Mouse (Mus musculus): ENCODE measurements around the gene Nlgn1.

The Nlgn1 gene

GRCm38 (mm10) chr3:26011310-26012078, 320.8 kb downstream of the Nlgn1 start:
- Histone ChIP-seq H3K36me3 (ENCODE audit: insufficient read depth, low read length) (no peaks in the 10 kb centered on the region), H3K4me3 (replicated peaks; ENCODE audit: low read length) (no peak overlapping the region), H3K27me3 (ENCODE audit: insufficient read depth, low read length) (no peaks in the 10 kb centered on the region), H3K4me1 (replicated peaks; ENCODE audit: low read depth, low read length) (no peaks in the 10 kb centered on the region), H3K9me3 (ENCODE audit: low read length) (no peaks in the 10 kb centered on the region)
- no peak for TF ChIP-seq NANOG (IDR thresholded peaks at IDR 0.05; ENCODE audit: borderline replicate concordance, low read length)
- no peak for TF ChIP-seq CTCF (conservative IDR thresholded peaks at IDR 0.05; ENCODE audit: low read length)

GRCm38 (mm10) chr3:26002863-26003608, 329.2 kb downstream of the Nlgn1 start:
- Histone ChIP-seq H3K27me3 (ENCODE audit: insufficient read depth, low read length) (no peaks in the 10 kb centered on the region), H3K36me3 (ENCODE audit: insufficient read depth, low read length) (no peaks in the 10 kb centered on the region), H3K9me3 (ENCODE audit: low read length) (no peaks in the 10 kb centered on the region), H3K4me1 (replicated peaks; ENCODE audit: low read depth, low read length) (no peaks in the 10 kb centered on the region), H3K4me3 (replicated peaks; ENCODE audit: low read length) (no peak overlapping the region)
- TF ChIP-seq CTCF (conservative IDR thresholded peaks at IDR 0.05; ENCODE audit: low read length) (no peak), POU5F1 (IDR thresholded peaks at IDR 0.05; ENCODE audit: borderline replicate concordance, low read length) (no peak), NANOG (IDR thresholded peaks at IDR 0.05; ENCODE audit: borderline replicate concordance, low read length) (no peak)

GRCm38 (mm10) chr3:26002367-26002766, 329.9 kb downstream of the Nlgn1 start:
- TF ChIP-seq NANOG (IDR thresholded peaks at IDR 0.05; ENCODE audit: borderline replicate concordance, low read length) (no peak), CTCF (conservative IDR thresholded peaks at IDR 0.05; ENCODE audit: low read length) (peak; percentile 25; the same call in 1 of the 2 replicates)
- no peaks in the 10 kb centered on the region for H3K9me3 ChIP-seq (ENCODE audit: low read length)
- H3K36me3 ChIP-seq (ENCODE audit: insufficient read depth, low read length), result no peaks in the 10 kb centered on the region
- no peaks in the 10 kb centered on the region for H3K4me1 ChIP-seq (replicated peaks; ENCODE audit: low read depth, low read length)
- H3K27me3 ChIP-seq (ENCODE audit: insufficient read depth, low read length), result no peaks in the 10 kb centered on the region
- H3K4me3 ChIP-seq (replicated peaks; ENCODE audit: low read length), result no peak overlapping the region

- Histone ChIP-seq H3K4me3 (replicated peaks; ENCODE audit: low read length) (no peak overlapping the region), H3K9me3 (ENCODE audit: low read length) (no peaks in the 10 kb centered on the region), H3K4me1 (replicated peaks; ENCODE audit: low read depth, low read length) (no peaks in the 10 kb centered on the region), H3K27me3 (ENCODE audit: insufficient read depth, low read length) (no peaks in the 10 kb centered on the region), H3K36me3 (ENCODE audit: insufficient read depth, low read length) (no peaks in the 10 kb centered on the region)
- TF ChIP-seq CTCF (conservative IDR thresholded peaks at IDR 0.05; ENCODE audit: low read length) (no peak), POU5F1 (IDR thresholded peaks at IDR 0.05; ENCODE audit: borderline replicate concordance, low read length) (no peak), NANOG (IDR thresholded peaks at IDR 0.05; ENCODE audit: borderline replicate concordance, low read length) (no peak)
These were observed 364.7 kb downstream of the Nlgn1 start for GRCm38 (mm10) chr3:25967546-25967945.

- no peaks in the 10 kb centered on the region for H3K9me3 ChIP-seq (ENCODE audit: low read length)
- H3K27me3 ChIP-seq (ENCODE audit: insufficient read depth, low read length), result no peaks in the 10 kb centered on the region
- no peaks in the 10 kb centered on the region for H3K36me3 ChIP-seq (ENCODE audit: insufficient read depth, low read length)
- TF ChIP-seq CTCF (conservative IDR thresholded peaks at IDR 0.05; ENCODE audit: low read length) (no peak), NANOG (IDR thresholded peaks at IDR 0.05; ENCODE audit: borderline replicate concordance, low read length) (no peak), POU5F1 (IDR thresholded peaks at IDR 0.05; ENCODE audit: borderline replicate concordance, low read length) (no peak)
- H3K4me3 ChIP-seq (replicated peaks; ENCODE audit: low read length), result no peak overlapping the region
- H3K4me1 ChIP-seq (replicated peaks; ENCODE audit: low read depth, low read length), result no peaks in the 10 kb centered on the region
These were observed 368.0 kb downstream of the Nlgn1 start for GRCm38 (mm10) chr3:25964237-25964636.

GRCm38 (mm10) chr3:25963568-25963967, 368.7 kb downstream of the Nlgn1 start:
- H3K9me3 ChIP-seq (ENCODE audit: low read length), result no peaks in the 10 kb centered on the region
- H3K4me3 ChIP-seq (replicated peaks; ENCODE audit: low read length), result no peak overlapping the region
- no peaks in the 10 kb centered on the region for H3K4me1 ChIP-seq (replicated peaks; ENCODE audit: low read depth, low read length)
- H3K36me3 ChIP-seq (ENCODE audit: insufficient read depth, low read length), result no peaks in the 10 kb centered on the region
- H3K27me3 ChIP-seq (ENCODE audit: insufficient read depth, low read length), result no peaks in the 10 kb centered on the region
- TF ChIP-seq POU5F1 (IDR thresholded peaks at IDR 0.05; ENCODE audit: borderline replicate concordance, low read length) (no peak), CTCF (conservative IDR thresholded peaks at IDR 0.05; ENCODE audit: low read length) (no peak), NANOG (IDR thresholded peaks at IDR 0.05; ENCODE audit: borderline replicate concordance, low read length) (no peak)

GRCm38 (mm10) chr3:25916535-25916934, 415.7 kb downstream of the Nlgn1 start:
- H3K9me3 ChIP-seq (ENCODE audit: low read length), result no peaks in the 10 kb centered on the region
- no peaks in the 10 kb centered on the region for H3K27me3 ChIP-seq (ENCODE audit: insufficient read depth, low read length)
- H3K36me3 ChIP-seq (ENCODE audit: insufficient read depth, low read length), result no peaks in the 10 kb centered on the region
- H3K4me1 ChIP-seq (replicated peaks; ENCODE audit: low read depth, low read length), result no peaks in the 10 kb centered on the region
- TF ChIP-seq CTCF (conservative IDR thresholded peaks at IDR 0.05; ENCODE audit: low read length), result no peak
- no peak for TF ChIP-seq NANOG (IDR thresholded peaks at IDR 0.05; ENCODE audit: borderline replicate concordance, low read length)
- no peak for TF ChIP-seq POU5F1 (IDR thresholded peaks at IDR 0.05; ENCODE audit: borderline replicate concordance, low read length)
- H3K4me3 ChIP-seq (replicated peaks; ENCODE audit: low read length), result no peak overlapping the region

- H3K27me3 ChIP-seq (ENCODE audit: insufficient read depth, low read length), result no peaks in the 10 kb centered on the region
- no peaks in the 10 kb centered on the region for H3K4me1 ChIP-seq (replicated peaks; ENCODE audit: low read depth, low read length)
- no peaks in the 10 kb centered on the region for H3K9me3 ChIP-seq (ENCODE audit: low read length)
- no peaks in the 10 kb centered on the region for H3K36me3 ChIP-seq (ENCODE audit: insufficient read depth, low read length)
- no peak overlapping the region for H3K4me3 ChIP-seq (replicated peaks; ENCODE audit: low read length)
- TF ChIP-seq POU5F1 (IDR thresholded peaks at IDR 0.05; ENCODE audit: borderline replicate concordance, low read length), result no peak
- TF ChIP-seq NANOG (IDR thresholded peaks at IDR 0.05; ENCODE audit: borderline replicate concordance, low read length), result no peak
- TF ChIP-seq CTCF (conservative IDR thresholded peaks at IDR 0.05; ENCODE audit: low read length), result no peak
These were observed 417.7 kb downstream of the Nlgn1 start for GRCm38 (mm10) chr3:25914365-25915065.
